Mouse (Mus musculus): Measurements from ENCODE around the gene Col4a5. TPM values are rescaled to one million over a fixed set of nuclear protein-coding genes. Genes with fewer than 3 reads are reported as not detected.

Col4a5 gene
- polyA plus RNA-seq (2015; fragmentation: Nextera tagmentation; extraction: Ambion mirVana) = 8.1 and 11.0 TPM in 2 replicates

GRCm38 (mm10) chrX:141475110-141475509 lies at the start of gene Col4a5:
TSS of gene Col4a5 (plus strand) at chrX:141475385.
- H3K4me2 ChIP-seq (ENCODE audit: low read length) = peak within 1 kb of the TSS; percentile 68
- H3K36me3 ChIP-seq (ENCODE audit: control insufficient read depth, insufficient read depth, low read length) = no peaks in the 10 kb centered on the region
- peaks cover 6% of the 10 kb centered on the region for H3K27me3 ChIP-seq (replicated peaks; ENCODE audit: control insufficient read depth, insufficient read depth, low read length)
- H3K27ac ChIP-seq (ENCODE audit: low read depth, low read length) = no peak within 1 kb of the TSS
- H3K4me1 ChIP-seq (ENCODE audit: control insufficient read depth, insufficient read depth, low read depth, low read length) = no peaks in the 10 kb centered on the region
- H3K4me3 ChIP-seq (ENCODE audit: low read length) = peak within 1 kb of the TSS; percentile 46
- peak; percentile 90 for ATAC-seq
- peak within 1 kb of the TSS; percentile 48 for H3K9ac ChIP-seq (ENCODE audit: low read depth, low read length)
- WGBS = 18% methylated on average over 13 of the region's 13 CpGs
- no peaks in the 10 kb centered on the region for H3K9me3 ChIP-seq (ENCODE audit: control insufficient read depth, low read length)

GRCm38 (mm10) chrX:141436780-141437179 lies 38.4 kb upstream of the Col4a5 start:
- Histone ChIP-seq H3K36me3 (ENCODE audit: control insufficient read depth, insufficient read depth, low read length) (no peaks in the 10 kb centered on the region), H3K4me3 (ENCODE audit: low read length) (no peak overlapping the region), H3K9me3 (ENCODE audit: control insufficient read depth, low read length) (no peaks in the 10 kb centered on the region), H3K27ac (ENCODE audit: low read depth, low read length) (no peak overlapping the region), H3K27me3 (replicated peaks; ENCODE audit: control insufficient read depth, insufficient read depth, low read length) (peaks cover 2% of the 10 kb centered on the region; the same call in 1 of the 2 replicates), H3K4me1 (ENCODE audit: control insufficient read depth, insufficient read depth, low read depth, low read length) (no peaks in the 10 kb centered on the region), H3K9ac (ENCODE audit: low read depth, low read length) (no peak overlapping the region), H3K4me2 (ENCODE audit: low read length) (no peak overlapping the region)
- no peak for ATAC-seq
- 88% methylated on average over 6 of the region's 6 CpGs for WGBS

- no peaks in the 10 kb centered on the region for H3K36me3 ChIP-seq (ENCODE audit: control insufficient read depth, insufficient read depth, low read length)
- no peak overlapping the region for H3K9ac ChIP-seq (ENCODE audit: low read depth, low read length)
- H3K4me2 ChIP-seq (ENCODE audit: low read length) = no peak overlapping the region
- H3K9me3 ChIP-seq (ENCODE audit: control insufficient read depth, low read length) = no peaks in the 10 kb centered on the region
- H3K27ac ChIP-seq (ENCODE audit: low read depth, low read length) = no peak overlapping the region
- WGBS = 72% methylated on average over 2 of the region's 2 CpGs
- ATAC-seq = no peak
- no peak overlapping the region for H3K4me3 ChIP-seq (ENCODE audit: low read length)
- no peaks in the 10 kb centered on the region for H3K4me1 ChIP-seq (ENCODE audit: control insufficient read depth, insufficient read depth, low read depth, low read length)
- H3K27me3 ChIP-seq (replicated peaks; ENCODE audit: control insufficient read depth, insufficient read depth, low read length) = 0 out of 2 replicates have a peak, but pooled peaks cover 2% of the 10 kb centered on the region
Measured at GRCm38 (mm10) chrX:141439423-141439822, 35.8 kb upstream of the Col4a5 start.

- Histone ChIP-seq H3K9ac (ENCODE audit: low read depth, low read length) (no peak overlapping the region), H3K4me2 (ENCODE audit: low read length) (no peak overlapping the region), H3K4me1 (ENCODE audit: control insufficient read depth, insufficient read depth, low read depth, low read length) (no peaks in the 10 kb centered on the region), H3K9me3 (ENCODE audit: control insufficient read depth, low read length) (no peaks in the 10 kb centered on the region), H3K27me3 (replicated peaks; ENCODE audit: control insufficient read depth, insufficient read depth, low read length) (peaks cover 2% of the 10 kb centered on the region; the same call in 1 of the 2 replicates), H3K4me3 (ENCODE audit: low read length) (no peak overlapping the region), H3K36me3 (ENCODE audit: control insufficient read depth, insufficient read depth, low read length) (no peaks in the 10 kb centered on the region), H3K27ac (ENCODE audit: low read depth, low read length) (no peak overlapping the region)
- ATAC-seq = no peak
- 87% methylated on average over 1 of the region's 1 CpGs for WGBS
Measured at GRCm38 (mm10) chrX:141447936-141448335, 27.2 kb upstream of the Col4a5 start.

- Histone ChIP-seq H3K4me1 (ENCODE audit: control insufficient read depth, insufficient read depth, low read depth, low read length) (no peaks in the 10 kb centered on the region), H3K27ac (ENCODE audit: low read depth, low read length) (no peak within 1 kb of the TSS), H3K4me3 (ENCODE audit: low read length) (peak within 1 kb of the TSS; percentile 29), H3K27me3 (replicated peaks; ENCODE audit: control insufficient read depth, insufficient read depth, low read length) (peaks cover 6% of the 10 kb centered on the region), H3K9me3 (ENCODE audit: control insufficient read depth, low read length) (no peaks in the 10 kb centered on the region), H3K36me3 (ENCODE audit: control insufficient read depth, insufficient read depth, low read length) (no peaks in the 10 kb centered on the region), H3K4me2 (ENCODE audit: low read length) (peak within 1 kb of the TSS; percentile 68), H3K9ac (ENCODE audit: low read depth, low read length) (0 out of 2 replicates have a peak within 1 kb of the TSS, but pooled peaks have one; percentile 27)
- WGBS = 18% methylated on average over 16 of the region's 16 CpGs
- peak; percentile 77 for ATAC-seq
Measured at GRCm38 (mm10) chrX:141473470-141474302, 1.5 kb upstream of the Col4a5 start, which contains the start of gene Col4a6. TSS of gene Col4a6 (minus strand) at chrX:141474076.

- ATAC-seq = peak; percentile 71
- Histone ChIP-seq H3K27ac (ENCODE audit: low read depth, low read length) (no peak overlapping the region), H3K9ac (ENCODE audit: low read depth, low read length) (peak overlapping the region; percentile 48), H3K9me3 (ENCODE audit: control insufficient read depth, low read length) (no peaks in the 10 kb centered on the region), H3K4me1 (ENCODE audit: control insufficient read depth, insufficient read depth, low read depth, low read length) (no peaks in the 10 kb centered on the region), H3K4me2 (ENCODE audit: low read length) (peak overlapping the region; percentile 68), H3K4me3 (ENCODE audit: low read length) (peak overlapping the region; percentile 46), H3K36me3 (ENCODE audit: control insufficient read depth, insufficient read depth, low read length) (no peaks in the 10 kb centered on the region), H3K27me3 (replicated peaks; ENCODE audit: control insufficient read depth, insufficient read depth, low read length) (peaks cover 6% of the 10 kb centered on the region)
- 24% methylated on average over 14 of the region's 14 CpGs for WGBS
Measured at GRCm38 (mm10) chrX:141475566-141476327, 562 bp downstream of the Col4a5 start.

GRCm38 (mm10) chrX:141494545-141494944 lies 19.4 kb downstream of the Col4a5 start:
- Histone ChIP-seq H3K27ac (ENCODE audit: low read depth, low read length) (no peak overlapping the region), H3K4me2 (ENCODE audit: low read length) (no peak overlapping the region), H3K36me3 (ENCODE audit: control insufficient read depth, insufficient read depth, low read length) (no peaks in the 10 kb centered on the region), H3K9ac (ENCODE audit: low read depth, low read length) (no peak overlapping the region), H3K9me3 (ENCODE audit: control insufficient read depth, low read length) (no peaks in the 10 kb centered on the region), H3K4me1 (ENCODE audit: control insufficient read depth, insufficient read depth, low read depth, low read length) (no peaks in the 10 kb centered on the region), H3K27me3 (replicated peaks; ENCODE audit: control insufficient read depth, insufficient read depth, low read length) (no peaks in the 10 kb centered on the region; the same call in 1 of the 2 replicates), H3K4me3 (ENCODE audit: low read length) (no peak overlapping the region)
- no peak for ATAC-seq
- WGBS = 74% methylated on average over 4 of the region's 4 CpGs

- H3K27ac ChIP-seq (ENCODE audit: low read depth, low read length) = no peak overlapping the region
- WGBS = 88% methylated on average over 1 of the region's 1 CpGs
- no peaks in the 10 kb centered on the region for H3K36me3 ChIP-seq (ENCODE audit: control insufficient read depth, insufficient read depth, low read length)
- ATAC-seq = no peak
- H3K4me2 ChIP-seq (ENCODE audit: low read length) = no peak overlapping the region
- H3K9ac ChIP-seq (ENCODE audit: low read depth, low read length) = no peak overlapping the region
- no peak overlapping the region for H3K4me3 ChIP-seq (ENCODE audit: low read length)
- H3K27me3 ChIP-seq (replicated peaks; ENCODE audit: control insufficient read depth, insufficient read depth, low read length) = no peaks in the 10 kb centered on the region
- no peaks in the 10 kb centered on the region for H3K9me3 ChIP-seq (ENCODE audit: control insufficient read depth, low read length)
- no peaks in the 10 kb centered on the region for H3K4me1 ChIP-seq (ENCODE audit: control insufficient read depth, insufficient read depth, low read depth, low read length)
Measured at GRCm38 (mm10) chrX:141503125-141503524, 27.9 kb downstream of the Col4a5 start.

- Histone ChIP-seq H3K9me3 (ENCODE audit: control insufficient read depth, low read length) (no peaks in the 10 kb centered on the region), H3K36me3 (ENCODE audit: control insufficient read depth, insufficient read depth, low read length) (no peaks in the 10 kb centered on the region), H3K4me2 (ENCODE audit: low read length) (no peak overlapping the region), H3K9ac (ENCODE audit: low read depth, low read length) (no peak overlapping the region), H3K27me3 (replicated peaks; ENCODE audit: control insufficient read depth, insufficient read depth, low read length) (no peaks in the 10 kb centered on the region), H3K4me1 (ENCODE audit: control insufficient read depth, insufficient read depth, low read depth, low read length) (no peaks in the 10 kb centered on the region), H3K27ac (ENCODE audit: low read depth, low read length) (no peak overlapping the region), H3K4me3 (ENCODE audit: low read length) (no peak overlapping the region)
- no peak for ATAC-seq
Measured at GRCm38 (mm10) chrX:141533447-141533846, 58.3 kb downstream of the Col4a5 start.

Data from hindbrain, embryonic 16.5 days (tissue).